Mouse (Mus musculus): ENCODE measurements around the gene Mfsd13b. TPM values are rescaled to one million over a fixed set of nuclear protein-coding genes. Genes with fewer than 3 reads are reported as not detected.

Gene Mfsd13b
- total and polyA plus RNA-seq, 3 experiments: not detected

DNA sequence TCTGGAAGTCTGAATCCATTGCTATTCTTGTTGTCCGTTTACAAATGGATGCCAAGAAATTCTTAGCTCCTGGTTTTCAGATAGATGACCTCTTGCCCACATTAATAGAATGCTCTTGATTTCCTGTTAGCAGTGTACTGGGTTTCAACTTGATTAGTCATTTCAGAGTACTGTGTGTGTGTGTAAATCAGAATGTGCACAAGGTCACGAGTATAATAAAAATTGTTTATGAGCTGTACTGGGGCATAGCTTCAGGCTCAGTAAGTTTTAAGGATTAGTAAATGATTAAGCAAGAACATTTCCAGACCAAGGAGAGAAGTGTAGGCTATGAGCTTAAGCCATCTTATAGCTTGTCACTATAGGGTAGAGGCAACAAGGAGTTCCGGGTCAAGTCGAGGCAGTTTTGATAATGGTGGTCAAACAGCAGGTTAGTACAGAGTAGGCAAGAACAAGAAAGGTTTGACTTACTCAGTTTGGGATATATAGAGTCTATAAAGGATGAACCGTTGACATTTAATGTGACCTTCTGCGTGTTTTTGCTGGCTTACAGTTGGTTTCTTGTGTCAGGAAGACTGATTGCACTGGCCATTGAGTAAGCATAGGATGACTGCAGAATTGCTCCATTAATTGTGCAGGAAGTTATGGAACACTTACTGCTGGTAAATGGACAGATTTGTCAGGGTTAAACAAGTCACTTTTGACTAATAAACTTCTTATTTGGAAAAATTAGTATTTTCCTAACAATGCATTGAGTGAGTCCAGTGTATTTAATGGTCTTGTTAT is 63.6 kb downstream of the Mfsd13b start:
- dilution Hi-C loops (cut with MboI; ENCODE audit: extremely low pct_ligation_motif_present, extremely low pct_unique_long_range_greater_than_20kb, low sequenced_read_pairs): no loop called here

DNA sequence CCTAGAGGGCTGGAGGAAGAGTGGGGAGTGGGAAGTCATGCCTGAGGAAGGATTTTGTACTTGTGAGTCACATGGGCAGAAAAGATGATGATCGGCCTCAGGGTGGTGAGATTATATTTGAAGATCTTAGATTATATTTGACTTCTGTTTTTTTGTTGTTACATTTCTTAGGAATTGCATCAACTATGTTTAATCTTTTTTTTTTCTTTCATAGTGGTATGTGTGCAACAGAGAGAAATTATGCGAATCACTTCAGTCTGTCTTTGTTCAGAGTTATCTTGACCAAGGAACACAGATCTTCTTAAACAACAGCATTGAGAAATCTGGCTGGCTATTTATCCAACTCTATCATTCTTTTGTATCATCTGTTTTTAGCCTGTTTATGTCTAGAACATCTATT is 65.3 kb downstream of the Mfsd13b start:
- dilution Hi-C loops (cut with MboI; ENCODE audit: extremely low pct_ligation_motif_present, extremely low pct_unique_long_range_greater_than_20kb, low sequenced_read_pairs) (no loop called here), in situ Hi-C loops (cut with MboI; ENCODE audit: low pct_ligation_motif_present, low pct_unique_long_range_greater_than_20kb, low sequenced_read_pairs) (no loop called here)
- no peak for TF ChIP-seq TCF12 (IDR thresholded peaks at IDR 0.05; ENCODE audit: low read depth, low read length)
- TF ChIP-seq ETS1 (conservative IDR thresholded peaks at IDR 0.05; ENCODE audit: low read depth, low read length): no peak
- no peak for TF ChIP-seq USF1 (IDR thresholded peaks at IDR 0.05; ENCODE audit: low read depth, low read length)
- no peak for TF ChIP-seq MAX (IDR thresholded peaks at IDR 0.05; ENCODE audit: low read length)
- no peak for TF ChIP-seq UBTF (IDR thresholded peaks at IDR 0.05; ENCODE audit: low read depth, low read length)
- no peak for TF ChIP-seq MEF2A (IDR thresholded peaks at IDR 0.05; ENCODE audit: borderline replicate concordance, low read depth, low read length)
- TF ChIP-seq MXI1 (IDR thresholded peaks at IDR 0.05; ENCODE audit: low read depth, low read length): no peak
- no peak for TF ChIP-seq JUND (conservative IDR thresholded peaks at IDR 0.05; ENCODE audit: low read depth, low read length)
- no peak for TF ChIP-seq MAZ (IDR thresholded peaks at IDR 0.05; ENCODE audit: low read depth, low read length)
- TF ChIP-seq ZMIZ1 (IDR thresholded peaks at IDR 0.05; ENCODE audit: low read depth, low read length): no peak
- TF ChIP-seq IRF4 (IDR thresholded peaks at IDR 0.05; ENCODE audit: low read depth, low read length): no peak
- TF ChIP-seq CHD1 (IDR thresholded peaks at IDR 0.05; ENCODE audit: low read depth, low read length): no peak
- TF ChIP-seq PAX5 (IDR thresholded peaks at IDR 0.05; ENCODE audit: low read length): no peak
- TF ChIP-seq USF2 (conservative IDR thresholded peaks at IDR 0.05; ENCODE audit: low read depth, low read length): no peak
- TF ChIP-seq POLR2A (IDR thresholded peaks at IDR 0.05; ENCODE audit: low read depth, low read length): no peak
- no peak for TF ChIP-seq ZC3H11A (IDR thresholded peaks at IDR 0.05; ENCODE audit: low read depth, low read length)
- H3K9ac ChIP-seq (ENCODE audit: insufficient read depth, low read depth): no peak overlapping the region
- DNase-seq (ENCODE audit: extremely low read depth): no peak
- H3K4me2 ChIP-seq (ENCODE audit: insufficient read depth, low read depth, poor library complexity, severe bottlenecking): no peak overlapping the region
- no peak overlapping the region for H3K27ac ChIP-seq (ENCODE audit: insufficient read depth, low read depth)
- no peaks in the 10 kb centered on the region for H3K27me3 ChIP-seq (replicated peaks)
- no peaks in the 10 kb centered on the region for H3K9me3 ChIP-seq (replicated peaks; ENCODE audit: low read length)
- peaks cover 19% of the 10 kb centered on the region for H3K79me2 ChIP-seq (replicated peaks; ENCODE audit: control insufficient read depth, extremely low read depth, insufficient read depth, poor library complexity, severe bottlenecking)
- no peaks in the 10 kb centered on the region for H3K4me1 ChIP-seq (ENCODE audit: control insufficient read depth in 1 of 2, insufficient read depth in 2 of 2)
- no peak overlapping the region for H3K4me3 ChIP-seq (replicated peaks in 1 of 3; ENCODE audit: low read depth in 2 of 3, low read length in 2 of 3, poor library complexity in 1 of 3)
- H3K36me3 ChIP-seq (replicated peaks in 1 of 2; ENCODE audit: control insufficient read depth in 1 of 2, insufficient read depth in 1 of 2, low read length in 1 of 2): peaks cover 10 to 53% of the 10 kb centered on the region in 2 experiments

More for the DNA sequence above, 63.6 kb downstream of the Mfsd13b start:
- H3K4me1 ChIP-seq (ENCODE audit: control insufficient read depth in 1 of 2, insufficient read depth in 2 of 2): peaks cover 0 to 2% of the 10 kb centered on the region in 2 experiments; a peak in 1 of 4 replicates
- no peak for TF ChIP-seq BHLHE40 (IDR thresholded peaks at IDR 0.05; ENCODE audit: low read depth, low read length)
- TF ChIP-seq MAX (IDR thresholded peaks at IDR 0.05; ENCODE audit: low read length): no peak
- TF ChIP-seq ZKSCAN1 (IDR thresholded peaks at IDR 0.05; ENCODE audit: borderline replicate concordance, low read depth, low read length): no peak
- no peak for TF ChIP-seq SMC3 (IDR thresholded peaks at IDR 0.05; ENCODE audit: low read depth, low read length)
- TF ChIP-seq PAX5 (IDR thresholded peaks at IDR 0.05; ENCODE audit: low read length): no peak
- TF ChIP-seq POLR2AphosphoS2 (IDR thresholded peaks at IDR 0.05; ENCODE audit: low read depth, low read length): no peak
- TF ChIP-seq RAD21 (IDR thresholded peaks at IDR 0.05; ENCODE audit: low read depth, low read length): no peak
- no peak for TF ChIP-seq EP300 (IDR thresholded peaks at IDR 0.05; ENCODE audit: low read length)
- TF ChIP-seq CTCF (conservative IDR thresholded peaks at IDR 0.05 in 1 of 2, IDR thresholded peaks at IDR 0.05 in 1 of 2; ENCODE audit: low read depth in 2 of 2, low read length in 2 of 2): no peak
- peaks cover 28% of the 10 kb centered on the region for H3K79me2 ChIP-seq (replicated peaks; ENCODE audit: control insufficient read depth, extremely low read depth, insufficient read depth, poor library complexity, severe bottlenecking)
- no peaks in the 10 kb centered on the region for H3K27me3 ChIP-seq (replicated peaks)
- no peak for DNase-seq (ENCODE audit: extremely low read depth)
- in situ Hi-C loops (cut with MboI; ENCODE audit: low pct_ligation_motif_present, low pct_unique_long_range_greater_than_20kb, low sequenced_read_pairs): no loop called here
- no peak overlapping the region for H3K9ac ChIP-seq (ENCODE audit: insufficient read depth, low read depth)
- H3K9me3 ChIP-seq (replicated peaks; ENCODE audit: low read length): no peaks in the 10 kb centered on the region
- no peak overlapping the region for H3K4me3 ChIP-seq (replicated peaks in 1 of 3; ENCODE audit: low read depth in 2 of 3, low read length in 2 of 3, poor library complexity in 1 of 3)
- H3K4me2 ChIP-seq (ENCODE audit: insufficient read depth, low read depth, poor library complexity, severe bottlenecking): no peak overlapping the region
- no peak overlapping the region for H3K27ac ChIP-seq (ENCODE audit: insufficient read depth, low read depth)
- peaks cover 3 to 40% of the 10 kb centered on the region in 2 experiments for H3K36me3 ChIP-seq (replicated peaks in 1 of 2; ENCODE audit: control insufficient read depth in 1 of 2, insufficient read depth in 1 of 2, low read length in 1 of 2)

Data from CH12.LX (cell line).